Mouse (Mus musculus): Measurements from ENCODE around the gene Ptcd3.

DNA sequence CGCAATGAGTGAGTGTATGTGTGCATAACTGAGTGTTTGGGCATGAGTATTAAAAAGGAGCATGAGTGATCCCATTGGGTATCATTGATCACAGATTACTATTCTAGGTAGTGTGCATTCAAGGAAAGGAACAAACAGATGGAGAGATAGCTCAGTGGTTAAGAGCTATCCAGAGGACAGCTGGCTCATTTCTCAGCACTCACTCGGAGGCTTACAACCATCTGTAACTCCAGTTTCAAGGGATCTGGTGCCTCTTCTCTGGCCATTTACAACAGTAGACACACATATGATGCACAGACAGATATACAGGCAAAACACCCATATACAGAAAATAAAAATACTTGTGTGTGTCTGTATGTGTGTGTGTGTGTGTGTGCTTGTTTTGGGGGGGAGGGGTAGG, 40.8 kb downstream of the Ptcd3 start:
- TF ChIP-seq POLR2A (IDR thresholded peaks at IDR 0.05; ENCODE audit: insufficient read depth, low read length) (no peak), CTCF (IDR thresholded peaks at IDR 0.05; ENCODE audit: low read depth, low read length) (no peak), EP300 (IDR thresholded peaks at IDR 0.05; ENCODE audit: insufficient read depth, low read depth, low read length) (no peak)

Data from ES-Bruce4 (cell line).